In genomic region chr6:114882675-114883074, GRCm38 (mm10) we compare ENCODE assay signal across 8 mouse cellular contexts.
A peak's percentile ranks its signal among the peaks of the same experiment; 100 is the strongest.
DNase-seq lines count a peak whose midpoint lies in the region; ATAC-seq and TF ChIP-seq lines count a peak whose summit lies in the region.

No protein-coding gene starts in this region.

- H3K27ac ChIP-seq in cerebellum, adult 2 months (ENCODE audit: insufficient read depth, low read length), result peak overlapping the region; percentile 73; the same call in 1 of the 2 replicates
- H3K27ac ChIP-seq in stomach, embryonic 14.5 days (ENCODE audit: low read length), result peak overlapping the region; percentile 94

- H3K4me3 ChIP-seq in cerebellum, adult 2 months (replicated peaks; ENCODE audit: insufficient read depth, low read depth, low read length), result no peak overlapping the region
- peak overlapping the region; percentile 68 for H3K4me3 ChIP-seq in megakaryocyte, embryonic 14.5 days (replicated peaks)
- H3K4me3 ChIP-seq in stomach, embryonic 14.5 days (ENCODE audit: low read depth, low read length), result no peak overlapping the region

- H3K27me3 ChIP-seq in cerebellum, adult 2 months (ENCODE audit: control insufficient read depth, insufficient read depth, low read length), result no peaks in the 10 kb centered on the region
- no peaks in the 10 kb centered on the region for H3K27me3 ChIP-seq in megakaryocyte, embryonic 14.5 days (replicated peaks)
- H3K27me3 ChIP-seq in stomach, embryonic 14.5 days (ENCODE audit: control insufficient read depth, insufficient read depth, low read length), result no peaks in the 10 kb centered on the region

- H3K9me3 ChIP-seq in megakaryocyte, embryonic 14.5 days, result no peaks in the 10 kb centered on the region
- H3K9me3 ChIP-seq in stomach, embryonic 14.5 days (ENCODE audit: control insufficient read depth, low read depth, low read length), result no peaks in the 10 kb centered on the region

- no peak overlapping the region; the same call in 1 of the 2 replicates for H3K4me2 ChIP-seq in stomach, embryonic 14.5 days (replicated peaks; ENCODE audit: low read depth, low read length)

- TF ChIP-seq POLR2A in cerebellum, adult 2 months (IDR thresholded peaks at IDR 0.05; ENCODE audit: borderline replicate concordance, insufficient read depth, low read length), result no peak

- DNase-seq in cerebellum, adult 2 months, result no peak
- no peak for DNase-seq in cerebellum, postnatal 14 days
- DNase-seq in liver, result peak; percentile 40
- DNase-seq in spleen, adult 12 weeks (ENCODE audit: low spot score), result no peak
- no peak for DNase-seq in ovary, postnatal 36 days (ENCODE audit: low spot score)

- 70% methylated on average over 7 of the region's 7 CpGs for whole genome bisulfite sequencing in cerebellum, adult 2 months
- 18% methylated on average over 7 of the region's 7 CpGs for WGBS in stomach, embryonic 14.5 days

- H3K9ac ChIP-seq in stomach, embryonic 14.5 days (replicated peaks; ENCODE audit: low read depth, low read length), result no peak overlapping the region

- no peak for TF ChIP-seq CTCF in cerebellum, adult 2 months (IDR thresholded peaks at IDR 0.05; ENCODE audit: borderline replicate concordance, insufficient read depth, low read depth, low read length)

- no peaks in the 10 kb centered on the region for H3K4me1 ChIP-seq in cerebellum, adult 2 months (ENCODE audit: control insufficient read depth, insufficient read depth, low read length)
- peaks cover 100% of the 10 kb centered on the region for H3K4me1 ChIP-seq in megakaryocyte, embryonic 14.5 days
- H3K4me1 ChIP-seq in stomach, embryonic 14.5 days (ENCODE audit: control insufficient read depth, insufficient read depth, low read length), result peaks cover 59% of the 10 kb centered on the region

- ATAC-seq in megakaryocyte, adult 5-6 weeks (ENCODE audit: poor library complexity, severe bottlenecking), result no peak
- no peak for ATAC-seq in stomach, embryonic 14.5 days (ENCODE audit: insufficient number of reproducible peaks, insufficient read depth, low FRiP score, low read depth)

- H3K36me3 ChIP-seq in megakaryocyte, embryonic 14.5 days (replicated peaks; ENCODE audit: low read length), result peaks cover 97% of the 10 kb centered on the region
- H3K36me3 ChIP-seq in stomach, embryonic 14.5 days (ENCODE audit: control insufficient read depth, insufficient read depth, low read length), result peaks cover 6% of the 10 kb centered on the region; the same call in 1 of the 2 replicates
